Mouse (Mus musculus) B cell, adult 2 months (primary cell): ENCODE data around the gene Morn1.

ENCODE experiments used
- DNase-seq, 2 experiments: peaks; one replicate each; pipeline ENCODE4 v3.0.0; 2022

Morn1 gene

DNA sequence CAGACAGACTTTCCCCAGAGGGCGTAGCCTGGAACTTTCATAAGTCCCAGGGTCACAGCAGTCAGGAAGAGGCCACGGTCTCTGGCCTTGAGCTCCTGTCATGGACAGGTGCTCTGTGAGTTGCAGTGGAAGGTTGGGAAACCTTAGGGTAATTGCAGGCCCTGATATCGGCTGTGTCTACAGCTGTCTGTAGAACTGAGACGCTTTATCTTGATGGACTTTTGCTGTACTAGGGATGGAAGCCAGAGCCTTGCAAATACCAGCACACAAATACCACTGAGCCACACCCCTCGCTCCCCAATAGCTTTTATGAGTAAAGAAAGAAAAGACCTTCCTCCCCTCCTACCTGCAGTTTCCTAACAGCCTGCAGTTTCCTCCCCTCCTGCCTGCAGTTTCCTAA, 34.2 kb downstream of the Morn1 start:
- DNase-seq = no peak

DNA sequence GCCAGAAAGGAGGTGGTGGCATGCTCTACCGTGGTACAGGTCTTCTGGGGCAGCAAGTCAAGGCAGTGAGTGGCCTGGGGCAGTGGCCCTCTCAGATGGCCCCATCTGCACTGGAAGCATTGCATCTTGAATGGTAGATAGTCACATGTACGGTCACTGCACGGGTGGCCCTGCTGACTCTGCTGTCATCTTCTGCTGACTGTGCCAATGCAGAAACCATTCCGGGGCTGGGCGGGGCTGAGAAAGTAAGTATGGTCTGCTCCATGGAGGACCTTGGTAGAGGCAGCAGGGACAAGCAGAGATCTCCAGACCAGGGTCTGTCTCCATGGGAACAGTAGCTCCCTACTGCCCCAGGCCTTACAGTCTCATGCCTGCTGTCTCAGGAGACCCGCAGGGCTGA, 34.8 kb downstream of the Morn1 start:
- DNase-seq = no peak

DNA sequence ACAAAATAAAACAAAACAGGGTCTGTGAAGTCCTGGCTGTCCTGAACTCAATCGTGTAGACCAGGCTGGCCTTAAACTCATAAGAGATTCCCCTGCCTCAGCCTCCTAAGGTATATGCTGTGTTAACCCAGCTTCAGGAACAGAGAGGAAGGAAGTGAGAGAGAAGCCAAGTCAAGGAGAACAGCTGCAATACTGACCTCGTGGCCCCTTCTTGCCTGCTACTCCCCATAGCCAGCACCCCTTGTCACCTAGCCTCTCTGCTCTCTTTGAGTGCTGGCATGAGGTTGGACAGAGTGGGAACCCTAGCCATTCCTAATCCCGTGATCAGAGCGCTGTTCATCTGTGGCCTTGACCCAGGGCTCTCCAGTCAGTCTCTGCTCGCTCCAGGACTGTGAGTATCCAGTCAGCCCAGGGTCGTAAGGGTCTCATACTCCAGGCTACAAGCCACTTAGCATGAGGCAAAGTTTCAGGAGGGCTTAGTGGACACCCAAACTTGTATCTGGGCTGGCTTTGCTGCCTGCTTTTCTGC, 35.6 kb downstream of the Morn1 start:
- DNase-seq = no peak

DNA sequence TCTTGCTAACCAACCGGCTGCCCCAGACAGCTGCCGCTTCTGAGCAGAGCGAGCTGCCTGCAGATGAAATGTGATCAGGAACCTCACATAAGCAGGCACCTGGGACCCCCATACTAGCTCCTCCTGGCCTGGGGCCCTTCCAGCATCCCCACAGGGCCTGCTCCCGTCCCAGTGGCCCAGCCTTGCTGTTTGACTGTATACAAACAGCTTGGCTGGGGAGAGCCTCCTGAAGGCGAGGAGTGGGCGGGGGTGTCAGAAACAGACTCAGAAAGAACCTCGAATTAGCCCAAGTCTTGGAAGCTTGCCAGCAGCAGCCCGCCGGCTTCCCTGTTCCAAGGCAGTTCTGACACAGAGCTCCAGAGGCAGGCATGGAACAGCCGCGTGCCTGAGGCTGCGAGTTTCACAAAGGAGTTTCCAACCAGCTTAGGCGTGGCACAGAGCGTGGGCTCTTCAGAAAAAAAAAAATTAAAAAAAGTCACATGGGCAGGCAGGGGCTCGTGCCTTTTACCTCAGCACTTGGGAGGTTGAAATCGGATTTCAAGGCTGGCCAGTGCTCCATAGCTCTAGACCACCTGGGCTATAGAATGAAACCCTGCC, 36.2 kb downstream of the Morn1 start:
- DNase-seq = no peak

DNA sequence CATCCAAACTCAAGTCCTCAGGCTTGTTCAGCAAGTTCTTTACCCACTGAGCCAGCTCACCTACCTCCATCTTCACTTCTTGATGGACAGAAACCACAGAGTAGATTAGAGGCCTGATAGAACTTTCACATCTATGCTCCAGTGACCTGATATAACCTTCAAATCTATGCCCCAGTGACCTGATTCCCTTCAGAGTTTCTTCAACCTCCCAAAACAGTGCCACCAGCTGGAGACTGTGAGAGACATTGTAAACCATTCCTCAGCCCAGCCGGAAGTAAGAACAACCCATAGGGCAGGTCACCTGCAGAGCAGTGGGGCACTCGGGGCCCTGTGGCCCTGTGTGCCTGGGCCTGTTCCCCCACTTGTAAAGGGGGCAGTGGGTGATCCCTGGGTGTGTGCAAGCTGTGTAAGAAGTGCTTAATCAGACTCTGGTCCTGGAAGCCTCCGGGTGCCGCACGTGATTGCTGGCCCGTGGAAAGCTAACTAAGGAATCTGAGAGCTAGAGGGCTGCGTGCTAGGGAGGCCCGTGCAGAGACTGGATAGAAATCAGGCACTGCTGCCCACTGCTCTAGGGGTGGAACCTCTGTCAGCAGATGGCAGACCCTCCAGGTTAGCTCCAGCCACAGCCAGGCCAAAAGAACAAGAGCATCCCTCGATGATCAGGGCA, 37.6 kb downstream of the Morn1 start:
- no peak for DNase-seq

DNA sequence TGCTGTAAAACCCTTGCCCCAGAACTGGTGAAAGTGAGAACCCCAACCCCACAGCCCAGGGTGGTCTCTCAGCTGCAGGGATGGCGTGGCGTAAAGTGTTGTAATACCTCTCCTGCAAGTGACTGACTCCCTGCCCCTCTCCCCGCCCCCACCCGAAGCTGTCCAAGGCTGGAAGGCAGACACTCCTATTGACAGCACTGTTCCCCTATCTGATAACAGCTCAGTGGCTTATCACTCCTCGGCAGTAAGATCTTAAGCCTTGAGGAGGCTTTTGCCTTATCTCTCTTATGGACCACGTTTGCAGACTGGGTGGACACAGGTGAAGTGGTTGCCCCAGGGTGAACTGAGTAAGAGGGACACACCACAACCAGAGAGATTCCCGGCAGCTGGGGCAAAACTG, 38.9 kb downstream of the Morn1 start:
- DNase-seq = no peak

DNA sequence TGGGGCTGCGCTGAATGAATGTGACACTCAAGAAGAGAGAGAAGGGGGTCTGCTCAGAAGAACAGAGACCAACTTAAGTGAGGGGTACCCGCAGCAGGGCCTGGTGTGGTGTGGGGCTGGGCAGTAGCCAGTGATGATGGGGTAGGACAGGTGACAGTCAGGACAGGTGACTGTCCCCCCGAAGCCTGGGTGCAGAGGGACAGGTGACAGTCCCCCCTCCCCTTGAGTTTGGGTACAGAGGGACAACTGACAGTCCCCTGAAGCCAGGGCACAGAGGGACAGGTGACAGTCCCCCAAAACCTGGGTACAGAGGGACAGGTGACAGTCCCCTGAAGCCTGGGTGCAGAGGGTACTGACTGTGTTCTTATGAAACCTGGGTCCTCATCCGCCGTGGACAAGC, 39.8 kb downstream of the Morn1 start:
- no peak for DNase-seq

DNA sequence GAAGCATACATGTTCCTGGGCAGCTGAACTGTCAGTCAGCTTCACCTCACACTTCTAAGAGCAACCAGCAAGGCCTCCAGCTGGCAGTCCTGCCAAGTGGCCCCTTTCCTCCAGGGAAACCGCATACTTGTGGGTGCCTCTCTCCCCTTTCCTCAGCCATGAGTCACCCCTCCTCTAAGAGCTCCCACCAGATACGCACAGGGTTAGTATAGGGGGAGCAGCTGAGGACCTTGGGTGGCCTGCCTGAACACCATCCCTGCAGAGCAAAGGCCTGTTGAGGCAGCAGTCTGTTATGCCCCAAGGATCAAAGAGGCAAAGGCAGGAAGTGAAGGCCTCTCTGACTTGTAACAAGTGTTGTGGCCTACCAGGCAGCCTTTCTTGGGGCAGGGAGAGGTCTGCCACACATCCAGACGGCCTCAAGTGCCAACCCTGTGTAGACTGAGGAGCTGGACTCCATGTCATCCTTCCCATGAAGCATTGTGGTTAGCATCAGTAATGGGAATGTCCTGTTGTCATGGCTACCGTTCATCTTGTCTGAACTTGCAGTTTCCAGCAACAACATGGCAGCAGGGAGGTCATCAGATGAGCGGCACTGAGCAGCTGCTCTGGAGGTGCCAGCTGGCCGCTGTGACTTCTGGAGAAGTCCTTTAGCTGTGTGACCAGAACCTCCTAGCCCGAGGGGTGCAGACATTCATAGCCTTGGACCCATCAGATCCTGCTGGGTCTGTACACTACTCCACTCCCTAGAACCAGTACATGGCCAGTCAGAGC, 40.4 kb downstream of the Morn1 start:
- DNase-seq = no peak

DNA sequence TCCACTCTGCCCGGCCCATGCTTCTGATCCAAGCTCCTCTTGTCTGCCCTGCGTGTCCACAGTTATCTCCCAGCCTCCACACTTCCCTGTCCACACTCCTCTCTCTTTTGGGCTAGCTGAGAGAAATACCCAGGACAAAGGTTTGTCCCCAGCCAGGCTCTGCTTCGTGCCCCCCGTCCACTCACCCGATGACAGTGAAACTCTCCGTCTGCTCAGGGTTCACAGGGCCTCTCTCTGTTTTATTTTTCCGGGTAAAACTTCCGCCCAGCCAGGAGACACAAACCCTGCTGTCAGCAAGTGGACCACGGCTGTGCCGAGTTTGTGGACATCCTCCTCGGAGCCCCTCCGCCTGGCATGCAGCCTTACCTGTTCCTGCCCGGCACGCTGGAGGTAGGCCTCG, 42.0 kb downstream of the Morn1 start:
- DNase-seq = no peak

DNA sequence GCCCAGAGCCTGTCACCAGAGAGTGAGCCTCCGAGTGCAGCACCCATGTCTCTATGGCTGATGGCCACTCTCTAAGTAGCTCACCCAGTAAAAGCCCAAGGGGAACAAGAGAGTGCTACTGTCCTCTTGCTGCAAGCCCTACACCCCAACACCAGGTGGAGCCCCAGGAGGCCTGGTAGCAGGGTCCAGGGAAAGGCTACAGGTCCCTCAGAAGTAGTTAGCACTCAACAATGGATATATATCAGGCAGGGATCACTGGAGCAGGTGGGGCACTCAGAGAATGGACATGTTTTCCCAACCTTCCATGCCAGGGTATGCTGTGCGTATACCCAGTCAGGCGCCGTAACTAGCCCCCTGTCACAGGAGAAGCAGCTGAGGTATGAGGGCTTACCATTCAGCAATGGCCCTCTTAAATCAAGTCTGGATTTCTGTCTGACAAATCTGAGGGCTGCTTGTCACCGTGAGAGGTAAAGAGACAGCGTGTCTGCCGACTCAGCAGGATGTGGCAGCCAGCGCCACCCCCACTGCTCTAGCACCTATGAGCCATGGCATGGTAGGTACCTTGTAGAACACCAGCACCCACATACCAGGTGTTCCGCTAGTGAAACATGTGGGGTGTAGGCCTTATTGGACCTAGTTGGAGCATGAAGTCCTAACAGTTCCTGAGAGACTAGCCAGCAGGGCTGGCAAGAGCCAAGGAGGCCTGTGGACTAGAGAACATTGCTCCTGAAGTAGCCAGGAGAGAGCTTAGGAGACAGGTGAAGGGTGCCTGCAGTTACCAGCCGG, 42.9 kb downstream of the Morn1 start:
- peak; percentile 70 to 73 for DNase-seq

DNA sequence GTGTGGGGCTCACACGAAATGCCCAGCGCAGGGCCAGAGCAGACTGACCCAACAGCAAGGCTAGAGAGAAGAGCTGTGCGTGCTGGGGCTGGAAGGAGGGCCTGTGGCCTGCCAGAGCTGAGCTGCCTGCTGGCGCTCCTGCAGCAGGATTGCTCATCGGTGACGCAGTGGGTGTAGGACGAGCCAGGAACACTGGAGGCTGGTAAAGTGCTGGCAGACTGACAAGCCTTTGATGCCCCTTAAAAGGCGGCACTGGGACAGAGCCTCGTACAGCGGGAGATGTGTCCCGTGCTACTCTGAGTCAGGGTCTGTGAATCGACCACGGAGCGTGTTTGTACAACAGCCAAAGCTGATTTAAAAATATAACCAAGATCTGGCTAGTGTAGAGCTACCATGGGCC, 43.6 kb downstream of the Morn1 start:
- no peak for DNase-seq

DNA sequence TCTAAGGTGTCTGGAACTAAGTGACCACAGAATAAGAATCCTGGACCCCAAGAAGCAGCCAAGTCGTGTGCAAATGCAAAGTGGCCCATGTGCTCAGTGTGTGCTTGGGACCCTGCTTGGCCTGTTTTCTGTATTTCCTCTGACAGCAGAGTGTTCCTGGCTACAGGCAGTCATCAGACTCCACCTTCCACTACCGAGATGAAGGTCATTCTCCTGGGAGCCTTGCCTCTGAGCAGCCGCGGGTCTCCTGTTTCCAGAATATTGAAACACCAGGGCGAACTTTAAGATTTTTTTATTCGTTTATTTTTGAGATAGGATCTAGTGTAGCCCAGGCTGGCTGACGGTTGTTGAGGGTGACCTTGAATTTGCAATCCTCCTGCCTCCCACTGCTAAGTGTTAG, 44.2 kb downstream of the Morn1 start:
- DNase-seq = no peak

DNA sequence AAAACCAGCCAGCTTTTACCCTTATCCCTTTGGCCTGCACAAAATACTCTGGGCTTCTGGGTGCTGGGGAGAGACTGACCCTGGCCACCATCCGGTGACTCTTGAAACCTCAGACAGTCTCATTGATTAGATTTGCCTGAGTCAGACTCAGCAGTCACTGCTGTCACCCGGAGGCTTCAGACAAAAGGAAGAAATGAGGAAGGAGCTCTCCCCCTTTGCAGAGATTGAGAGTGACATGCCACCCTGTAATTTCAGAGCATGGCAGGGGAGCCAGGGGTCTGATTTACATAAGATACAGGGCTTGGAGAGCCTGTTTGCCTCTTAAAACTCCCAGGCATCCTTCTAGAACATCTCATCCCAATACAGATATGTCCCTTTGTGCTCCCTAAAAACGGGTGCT, 46.8 kb downstream of the Morn1 start:
- no peak for DNase-seq

DNA sequence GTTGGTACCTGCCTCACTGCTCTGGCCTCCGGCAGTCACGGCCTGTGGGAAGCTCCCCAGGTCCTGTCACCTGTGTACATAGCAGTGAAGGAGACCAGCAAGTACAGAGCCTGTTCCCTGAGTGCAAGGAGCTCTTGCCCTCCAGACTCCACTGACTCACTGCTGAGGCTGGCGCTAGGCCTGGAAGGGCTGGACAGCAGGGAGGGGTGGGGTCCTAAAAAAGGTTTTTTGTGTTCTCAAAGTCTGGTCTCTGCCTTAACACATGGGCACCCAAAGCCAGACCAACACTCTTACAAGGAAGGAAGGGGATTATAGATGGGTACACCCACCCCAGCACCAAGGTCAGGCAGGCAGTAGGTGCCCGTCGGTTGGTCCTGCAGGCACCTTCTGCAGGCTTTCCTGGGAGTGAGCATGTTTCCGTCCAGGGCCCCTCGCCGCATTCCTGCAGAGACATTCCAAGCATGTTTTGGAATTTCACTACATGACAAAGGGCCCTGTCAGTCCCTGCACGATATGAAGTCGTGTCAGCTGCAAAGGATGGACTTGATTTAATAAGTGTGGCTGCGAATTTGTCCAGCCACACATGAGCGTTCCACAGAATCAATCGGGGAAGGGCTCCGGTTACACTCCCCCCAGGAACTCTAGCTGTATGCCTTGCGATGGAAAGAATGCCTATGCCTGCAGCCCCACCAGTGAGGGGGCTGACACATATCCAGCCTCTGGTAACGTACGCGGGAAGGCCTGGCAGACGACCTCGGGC, 47.5 kb downstream of the Morn1 start:
- no peak for DNase-seq

DNA sequence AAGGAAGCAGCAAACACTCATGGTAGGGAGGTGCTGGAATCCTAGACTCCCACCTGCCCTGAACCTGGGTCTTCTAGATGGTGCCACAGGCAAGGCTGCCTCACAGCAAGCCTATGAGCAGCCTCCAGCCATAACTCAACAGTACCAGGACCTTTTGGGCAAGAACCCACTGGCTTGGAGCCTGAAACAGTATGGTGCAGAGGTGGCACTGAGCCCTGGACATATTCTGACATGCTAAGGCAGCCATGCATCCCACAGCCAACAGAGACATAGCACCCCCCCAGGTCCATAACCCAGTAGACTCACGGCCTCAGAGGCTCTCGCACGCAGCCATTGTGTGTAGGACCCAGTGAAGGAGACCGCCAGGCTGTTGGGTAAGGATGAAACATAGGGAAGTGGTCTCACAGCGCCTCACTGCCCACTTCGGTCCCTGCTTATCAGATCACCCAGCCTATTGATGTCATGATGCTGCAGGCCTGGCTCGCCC, 48.4 kb downstream of the Morn1 start:
- DNase-seq = no peak

DNA sequence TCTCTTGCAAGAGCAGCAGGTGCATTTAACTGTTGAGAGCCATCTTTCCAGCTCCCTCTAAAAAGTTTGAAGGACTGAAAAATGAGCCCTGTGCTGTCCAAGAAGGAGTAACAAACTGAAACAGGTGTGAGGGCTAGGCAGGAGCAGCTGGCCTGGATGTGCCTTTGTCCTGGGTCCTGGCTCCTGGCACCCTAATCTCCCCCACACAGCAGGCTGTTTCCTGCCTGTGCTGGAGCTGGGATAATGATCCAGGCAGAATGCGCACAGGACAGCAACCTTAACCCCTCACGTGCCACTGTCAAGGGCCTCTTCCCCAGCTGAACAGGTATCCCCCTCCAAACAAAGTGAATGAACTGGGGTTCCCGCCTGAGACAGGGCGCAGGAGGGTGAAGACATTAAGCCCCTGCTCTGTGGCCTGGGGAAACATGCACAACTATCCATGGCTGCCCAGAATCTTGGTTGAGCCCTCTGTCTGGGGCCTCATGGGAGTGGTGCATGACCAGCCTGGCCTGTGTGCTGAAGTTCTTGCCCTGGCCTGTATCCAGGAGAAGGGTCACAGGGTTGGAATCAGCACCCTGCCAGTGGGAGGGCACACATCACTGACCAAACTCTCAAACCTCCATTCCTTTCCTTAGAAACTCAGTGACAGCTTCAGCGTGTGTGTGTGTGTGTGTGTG, 49.7 kb downstream of the Morn1 start:
- no peak for DNase-seq

DNA sequence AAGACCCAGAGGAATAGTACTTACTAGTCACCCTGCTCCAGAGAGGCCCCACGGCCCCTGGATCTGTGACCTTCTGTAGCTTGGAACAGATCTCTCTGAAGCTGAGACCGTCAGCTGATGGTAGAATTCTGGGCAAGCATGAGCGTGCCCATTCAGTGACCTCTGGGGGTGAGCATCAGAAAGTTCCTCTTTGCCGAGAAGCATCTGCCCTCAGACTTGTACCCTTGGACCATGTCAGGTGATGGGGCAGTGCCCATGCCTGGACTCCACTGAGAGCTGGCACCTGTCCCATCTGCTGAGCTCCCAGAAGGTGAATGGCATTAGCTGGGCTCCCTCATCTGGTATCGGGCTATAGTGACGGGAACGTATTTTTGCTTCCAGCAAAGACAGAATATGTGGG, 51.5 kb downstream of the Morn1 start:
- no peak for DNase-seq

DNA sequence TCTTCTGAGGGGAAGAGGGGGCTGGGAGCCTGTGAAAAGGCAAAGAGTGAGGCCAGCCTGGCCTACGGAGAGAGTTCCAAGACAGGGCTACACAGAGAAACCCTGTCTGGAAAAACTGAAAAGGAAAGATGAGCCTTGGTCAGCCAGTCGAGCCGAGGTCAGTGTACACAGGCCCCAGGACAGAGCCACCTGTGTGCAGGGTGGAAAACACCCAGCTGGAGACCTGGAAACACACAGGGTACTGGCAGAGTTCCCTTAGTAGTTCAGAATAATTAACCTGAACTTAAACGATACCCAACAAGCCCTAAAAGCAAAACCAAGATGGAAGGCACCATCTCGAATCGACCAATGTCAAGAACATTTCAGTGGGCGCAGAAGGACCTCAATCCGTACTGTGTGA, 52.1 kb downstream of the Morn1 start:
- DNase-seq = no peak

DNA sequence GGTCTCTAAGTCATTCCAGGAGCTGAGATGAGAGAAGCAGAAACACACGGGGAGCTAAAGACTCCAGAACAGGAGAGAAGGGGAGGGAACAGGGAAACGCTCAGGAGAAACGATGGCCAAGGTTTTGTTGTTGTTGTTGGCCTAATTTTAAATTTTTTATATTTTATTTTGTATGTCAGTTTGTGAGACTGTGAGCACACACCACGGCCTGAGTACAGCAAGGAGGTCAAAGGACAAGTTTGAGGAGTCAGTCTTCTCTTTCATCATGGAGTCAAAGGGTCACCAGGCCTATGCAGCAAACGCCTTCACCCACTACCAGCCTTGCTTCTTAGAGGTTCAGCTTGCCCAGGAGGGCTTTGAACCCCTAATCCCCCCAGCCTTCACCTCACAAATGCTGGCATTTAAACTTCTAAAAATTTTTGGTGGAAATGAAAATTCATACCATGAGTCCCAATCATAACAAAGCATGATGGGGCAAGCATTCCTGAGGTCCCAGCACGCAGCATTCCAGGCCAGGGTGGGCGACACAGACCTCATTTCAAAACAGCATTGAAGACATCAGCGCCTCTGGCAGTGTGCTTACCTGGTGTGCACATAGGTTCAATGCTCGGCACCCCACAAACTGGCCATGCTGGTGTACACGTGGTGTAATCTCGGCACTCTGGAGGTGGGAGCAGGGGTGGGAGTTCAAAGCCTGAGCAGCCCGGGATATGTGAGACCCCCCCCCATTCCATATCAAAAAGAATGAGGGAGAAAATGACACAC, 53.1 kb downstream of the Morn1 start:
- no peak for DNase-seq

DNA sequence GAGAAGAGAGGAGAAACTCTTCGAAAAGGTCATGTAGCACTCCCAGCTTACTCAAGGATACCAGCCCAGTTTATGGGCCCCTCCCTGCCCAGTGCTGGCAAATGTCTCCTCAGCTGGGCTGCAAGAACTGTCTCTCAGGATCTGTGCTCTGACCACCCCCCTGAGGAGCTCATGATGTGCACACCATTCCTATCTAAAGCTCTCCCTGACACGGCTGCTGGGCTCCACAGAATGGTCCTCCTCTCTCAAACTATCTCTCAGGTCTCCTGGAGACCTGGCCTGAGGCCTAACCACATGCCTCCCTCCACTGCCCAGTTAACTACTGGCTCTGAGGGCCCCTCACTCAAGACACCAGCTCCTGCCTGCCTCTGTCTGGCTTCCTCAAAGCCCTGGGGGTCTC, 53.8 kb downstream of the Morn1 start:
- no peak for DNase-seq

DNA sequence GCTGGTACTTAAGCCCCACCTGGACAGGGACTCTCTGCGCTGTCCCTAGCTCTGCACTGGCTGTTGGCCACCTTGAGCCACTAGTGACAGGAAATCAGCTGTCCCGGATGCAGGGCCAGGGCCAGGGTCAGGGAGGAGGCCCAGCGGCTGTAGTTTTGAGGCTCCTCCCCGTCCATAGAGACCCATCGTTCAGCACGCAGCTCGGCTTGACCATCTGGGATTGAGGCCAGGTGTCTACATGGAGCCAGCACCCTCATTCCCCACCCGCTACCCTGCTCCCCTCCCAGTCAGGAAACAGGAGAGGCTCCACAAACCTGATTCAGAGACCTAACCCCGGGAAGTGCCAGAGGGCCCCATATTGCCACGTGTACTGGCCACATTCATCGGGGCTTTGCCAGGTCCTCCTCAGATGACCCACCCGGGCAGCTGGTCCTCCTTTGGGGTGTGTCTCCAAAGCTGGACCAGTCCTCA, 54.5 kb downstream of the Morn1 start:
- no peak for DNase-seq
